Mouse (Mus musculus): ENCODE measurements at regions not wholly inside any gene's neighbourhood (a gene's known extent, or its start where the extent isn't known, plus 50 kb on each side); places are given as distances from the start of the nearest gene placed in this dataset.

- DNase-seq (ENCODE audit: low read depth, low spot score): no peak
Measured at GRCm38 (mm10) chr3:39372426-39372950, 485.7 kb downstream of the Fat4 start.

- no peak for DNase-seq (ENCODE audit: low read depth, low spot score)
Measured at GRCm38 (mm10) chr3:39375465-39375864, 488.7 kb downstream of the Fat4 start.

- no peak for DNase-seq (ENCODE audit: low read depth, low spot score)
Measured at GRCm38 (mm10) chr3:39388491-39388890, 501.8 kb downstream of the Fat4 start.

GRCm38 (mm10) chr3:39390442-39390841, 503.7 kb downstream of the Fat4 start:
- DNase-seq (ENCODE audit: low read depth, low spot score): peak; percentile 58

- no peak for DNase-seq (ENCODE audit: low read depth, low spot score)
Measured at GRCm38 (mm10) chr3:39392053-39392452, 505.3 kb downstream of the Fat4 start.

GRCm38 (mm10) chr3:39396672-39397071, 509.9 kb downstream of the Fat4 start:
- no peak for DNase-seq (ENCODE audit: low read depth, low spot score)

GRCm38 (mm10) chr3:39397255-39397654, 510.5 kb downstream of the Fat4 start:
- DNase-seq (ENCODE audit: low read depth, low spot score): no peak

- no peak for DNase-seq (ENCODE audit: low read depth, low spot score)
Measured at GRCm38 (mm10) chr3:39397677-39398076, 510.9 kb downstream of the Fat4 start.

GRCm38 (mm10) chr3:39424778-39425642, 538.3 kb downstream of the Fat4 start:
- peak; percentile 40 for DNase-seq (ENCODE audit: low read depth, low spot score)

GRCm38 (mm10) chr3:39425643-39426016, 538.9 kb downstream of the Fat4 start:
- no peak for DNase-seq (ENCODE audit: low read depth, low spot score)

- peak; percentile 39 for DNase-seq (ENCODE audit: low read depth, low spot score)
Measured at GRCm38 (mm10) chr3:39443328-39443727, 556.6 kb downstream of the Fat4 start.

- DNase-seq (ENCODE audit: low read depth, low spot score): no peak
Measured at GRCm38 (mm10) chr3:39455650-39456049, 568.9 kb downstream of the Fat4 start.

GRCm38 (mm10) chr3:39460183-39460888, 573.6 kb downstream of the Fat4 start:
- DNase-seq (ENCODE audit: low read depth, low spot score): no peak

GRCm38 (mm10) chr3:39461561-39461960, 574.8 kb downstream of the Fat4 start:
- DNase-seq (ENCODE audit: low read depth, low spot score): no peak

GRCm38 (mm10) chr3:39465811-39466210, 579.1 kb downstream of the Fat4 start:
- no peak for DNase-seq (ENCODE audit: low read depth, low spot score)

GRCm38 (mm10) chr3:39489392-39489791, 602.7 kb downstream of the Fat4 start:
- no peak for DNase-seq (ENCODE audit: low read depth, low spot score)

- DNase-seq (ENCODE audit: low read depth, low spot score): no peak
Measured at GRCm38 (mm10) chr3:39494363-39494762, 607.6 kb downstream of the Fat4 start.

GRCm38 (mm10) chr3:39528087-39528486, 641.3 kb downstream of the Fat4 start:
- DNase-seq (ENCODE audit: low read depth, low spot score): no peak

GRCm38 (mm10) chr3:39537515-39537914, 650.8 kb downstream of the Fat4 start:
- no peak for DNase-seq (ENCODE audit: low read depth, low spot score)

- DNase-seq (ENCODE audit: low read depth, low spot score): peak; percentile 58
Measured at GRCm38 (mm10) chr3:39540530-39541118, 653.9 kb downstream of the Fat4 start.

GRCm38 (mm10) chr3:39559460-39560041, 672.8 kb downstream of the Fat4 start:
- DNase-seq (ENCODE audit: low read depth, low spot score): no peak

- peak; percentile 27 for DNase-seq (ENCODE audit: low read depth, low spot score)
Measured at GRCm38 (mm10) chr3:39560951-39561350, 674.2 kb downstream of the Fat4 start.
